Mouse (Mus musculus): ENCODE measurements at regions not wholly inside any gene's neighbourhood (a gene's known extent, or its start where the extent isn't known, plus 50 kb on each side); places are given as distances from the start of the nearest gene placed in this dataset.

- Histone ChIP-seq H3K27me3 (ENCODE audit: control insufficient read depth, insufficient read depth, low read length) (no peaks in the 10 kb centered on the region), H3K4me1 (ENCODE audit: control insufficient read depth, insufficient read depth, low read length) (no peaks in the 10 kb centered on the region), H3K79me2 (ENCODE audit: control insufficient read depth, insufficient read depth, low read length) (no peaks in the 10 kb centered on the region), H3K36me3 (ENCODE audit: control insufficient read depth, insufficient read depth, low read length) (no peaks in the 10 kb centered on the region), H3K9ac (ENCODE audit: low read depth, low read length) (no peak overlapping the region), H3K4me3 (ENCODE audit: insufficient read depth, low read depth, low read length) (no peak overlapping the region), H3K27ac (replicated peaks; ENCODE audit: insufficient read depth, low read depth, low read length) (no peak overlapping the region)
- 13% methylated on average over 13 of the region's 13 CpGs for WGBS
- TF ChIP-seq POLR2A (IDR thresholded peaks at IDR 0.05; ENCODE audit: extremely low read depth, insufficient read depth, low read length) = no peak
- TF ChIP-seq CTCF (IDR thresholded peaks at IDR 0.05; ENCODE audit: low read depth, low read length) = no peak
- no peak for DNase-seq (ENCODE audit: extremely low read depth, low read depth, low spot score)
These were observed 148.6 kb upstream of the Tox3 start for GRCm38 (mm10) chr8:90496658-90497163.

GRCm38 (mm10) chr8:90495943-90496371, 147.8 kb upstream of the Tox3 start:
- no peaks in the 10 kb centered on the region for H3K4me1 ChIP-seq (ENCODE audit: control insufficient read depth, insufficient read depth, low read length)
- H3K27ac ChIP-seq (replicated peaks; ENCODE audit: insufficient read depth, low read depth, low read length) = no peak overlapping the region
- H3K27me3 ChIP-seq (ENCODE audit: control insufficient read depth, insufficient read depth, low read length) = no peaks in the 10 kb centered on the region
- no peak for DNase-seq (ENCODE audit: extremely low read depth, low read depth, low spot score)
- H3K9ac ChIP-seq (ENCODE audit: low read depth, low read length) = no peak overlapping the region
- no peaks in the 10 kb centered on the region for H3K36me3 ChIP-seq (ENCODE audit: control insufficient read depth, insufficient read depth, low read length)
- H3K79me2 ChIP-seq (ENCODE audit: control insufficient read depth, insufficient read depth, low read length) = no peaks in the 10 kb centered on the region
- no peak overlapping the region for H3K4me3 ChIP-seq (ENCODE audit: insufficient read depth, low read depth, low read length)
- 79% methylated on average over 5 of the region's 5 CpGs for WGBS
- TF ChIP-seq CTCF (IDR thresholded peaks at IDR 0.05; ENCODE audit: low read depth, low read length) (no peak), POLR2A (IDR thresholded peaks at IDR 0.05; ENCODE audit: extremely low read depth, insufficient read depth, low read length) (no peak)

GRCm38 (mm10) chr8:90492521-90493225, 144.5 kb upstream of the Tox3 start:
- no peaks in the 10 kb centered on the region for H3K4me1 ChIP-seq (ENCODE audit: control insufficient read depth, insufficient read depth, low read length)
- no peaks in the 10 kb centered on the region for H3K79me2 ChIP-seq (ENCODE audit: control insufficient read depth, insufficient read depth, low read length)
- DNase-seq (ENCODE audit: extremely low read depth, low read depth, low spot score) = no peak
- no peaks in the 10 kb centered on the region for H3K27me3 ChIP-seq (ENCODE audit: control insufficient read depth, insufficient read depth, low read length)
- TF ChIP-seq POLR2A (IDR thresholded peaks at IDR 0.05; ENCODE audit: extremely low read depth, insufficient read depth, low read length) (no peak), CTCF (IDR thresholded peaks at IDR 0.05; ENCODE audit: low read depth, low read length) (no peak)
- no peak overlapping the region for H3K4me3 ChIP-seq (ENCODE audit: insufficient read depth, low read depth, low read length)
- WGBS = 64% methylated on average over 14 of the region's 14 CpGs
- no peaks in the 10 kb centered on the region for H3K36me3 ChIP-seq (ENCODE audit: control insufficient read depth, insufficient read depth, low read length)
- H3K27ac ChIP-seq (replicated peaks; ENCODE audit: insufficient read depth, low read depth, low read length) = no peak overlapping the region
- H3K9ac ChIP-seq (ENCODE audit: low read depth, low read length) = no peak overlapping the region

GRCm38 (mm10) chr8:90491691-90492090, 143.5 kb upstream of the Tox3 start:
- Histone ChIP-seq H3K4me1 (ENCODE audit: control insufficient read depth, insufficient read depth, low read length) (no peaks in the 10 kb centered on the region), H3K9ac (ENCODE audit: low read depth, low read length) (no peak overlapping the region), H3K4me3 (ENCODE audit: insufficient read depth, low read depth, low read length) (no peak overlapping the region), H3K27ac (replicated peaks; ENCODE audit: insufficient read depth, low read depth, low read length) (no peak overlapping the region), H3K36me3 (ENCODE audit: control insufficient read depth, insufficient read depth, low read length) (no peaks in the 10 kb centered on the region), H3K79me2 (ENCODE audit: control insufficient read depth, insufficient read depth, low read length) (no peaks in the 10 kb centered on the region), H3K27me3 (ENCODE audit: control insufficient read depth, insufficient read depth, low read length) (no peaks in the 10 kb centered on the region)
- TF ChIP-seq CTCF (IDR thresholded peaks at IDR 0.05; ENCODE audit: low read depth, low read length) (no peak), POLR2A (IDR thresholded peaks at IDR 0.05; ENCODE audit: extremely low read depth, insufficient read depth, low read length) (no peak)
- WGBS = 48% methylated on average over 7 of the region's 7 CpGs
- DNase-seq (ENCODE audit: extremely low read depth, low read depth, low spot score) = no peak

GRCm38 (mm10) chr8:90490734-90491441, 142.7 kb upstream of the Tox3 start:
- WGBS = 64% methylated on average over 17 of the region's 17 CpGs
- no peak for DNase-seq (ENCODE audit: extremely low read depth, low read depth, low spot score)
- TF ChIP-seq POLR2A (IDR thresholded peaks at IDR 0.05; ENCODE audit: extremely low read depth, insufficient read depth, low read length) = no peak
- TF ChIP-seq CTCF (IDR thresholded peaks at IDR 0.05; ENCODE audit: low read depth, low read length) = no peak
- Histone ChIP-seq H3K4me1 (ENCODE audit: control insufficient read depth, insufficient read depth, low read length) (no peaks in the 10 kb centered on the region), H3K27me3 (ENCODE audit: control insufficient read depth, insufficient read depth, low read length) (no peaks in the 10 kb centered on the region), H3K9ac (ENCODE audit: low read depth, low read length) (no peak overlapping the region), H3K4me3 (ENCODE audit: insufficient read depth, low read depth, low read length) (no peak overlapping the region), H3K36me3 (ENCODE audit: control insufficient read depth, insufficient read depth, low read length) (no peaks in the 10 kb centered on the region), H3K27ac (replicated peaks; ENCODE audit: insufficient read depth, low read depth, low read length) (no peak overlapping the region), H3K79me2 (ENCODE audit: control insufficient read depth, insufficient read depth, low read length) (no peaks in the 10 kb centered on the region)

- H3K36me3 ChIP-seq (ENCODE audit: control insufficient read depth, insufficient read depth, low read length) = no peaks in the 10 kb centered on the region
- H3K79me2 ChIP-seq (ENCODE audit: control insufficient read depth, insufficient read depth, low read length) = no peaks in the 10 kb centered on the region
- no peak for DNase-seq (ENCODE audit: extremely low read depth, low read depth, low spot score)
- no peak overlapping the region for H3K9ac ChIP-seq (ENCODE audit: low read depth, low read length)
- 72% methylated on average over 3 of the region's 3 CpGs for WGBS
- TF ChIP-seq POLR2A (IDR thresholded peaks at IDR 0.05; ENCODE audit: extremely low read depth, insufficient read depth, low read length) = no peak
- no peak for TF ChIP-seq CTCF (IDR thresholded peaks at IDR 0.05; ENCODE audit: low read depth, low read length)
- H3K27ac ChIP-seq (replicated peaks; ENCODE audit: insufficient read depth, low read depth, low read length) = no peak overlapping the region
- no peak overlapping the region for H3K4me3 ChIP-seq (ENCODE audit: insufficient read depth, low read depth, low read length)
- H3K27me3 ChIP-seq (ENCODE audit: control insufficient read depth, insufficient read depth, low read length) = no peaks in the 10 kb centered on the region
- H3K4me1 ChIP-seq (ENCODE audit: control insufficient read depth, insufficient read depth, low read length) = no peaks in the 10 kb centered on the region
These were observed 138.4 kb upstream of the Tox3 start for GRCm38 (mm10) chr8:90486556-90486955.
